Mouse (Mus musculus): Measurements from ENCODE around the gene Dnajc5g.
A peak's percentile ranks its signal among the peaks of the same experiment; 100 is the strongest.

Dnajc5g gene

DNA sequence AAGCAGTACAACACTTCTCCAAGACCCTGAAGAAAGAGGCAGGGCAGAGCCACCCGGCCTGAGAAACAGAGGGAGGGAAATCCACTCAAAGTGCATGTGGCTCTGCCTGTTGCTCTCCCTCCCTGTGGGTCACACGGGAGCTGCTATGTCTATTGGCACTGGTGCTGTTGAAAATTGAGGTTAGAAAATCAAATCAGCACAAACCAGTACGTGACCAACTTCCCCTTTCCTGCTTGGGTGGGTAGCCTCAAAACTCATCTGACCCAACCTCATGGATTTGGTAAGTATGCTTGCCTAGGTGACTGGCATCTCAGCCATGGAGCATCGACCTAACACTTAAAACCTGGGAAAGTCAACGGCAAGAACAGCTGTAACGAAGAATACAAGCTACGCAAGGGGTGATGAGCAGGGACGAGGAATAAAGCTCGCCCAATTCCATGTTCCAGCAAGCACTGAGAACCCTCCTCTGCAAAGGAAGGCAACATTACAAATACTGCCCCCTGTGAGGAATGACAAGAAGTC, at the start of gene Dnajc5g:
TSS of gene Dnajc5g (plus strand) at position 472 of the 522 bp plus-strand sequence.
- no peak for DNase-seq (ENCODE audit: low spot score in 2 of 2)

DNA sequence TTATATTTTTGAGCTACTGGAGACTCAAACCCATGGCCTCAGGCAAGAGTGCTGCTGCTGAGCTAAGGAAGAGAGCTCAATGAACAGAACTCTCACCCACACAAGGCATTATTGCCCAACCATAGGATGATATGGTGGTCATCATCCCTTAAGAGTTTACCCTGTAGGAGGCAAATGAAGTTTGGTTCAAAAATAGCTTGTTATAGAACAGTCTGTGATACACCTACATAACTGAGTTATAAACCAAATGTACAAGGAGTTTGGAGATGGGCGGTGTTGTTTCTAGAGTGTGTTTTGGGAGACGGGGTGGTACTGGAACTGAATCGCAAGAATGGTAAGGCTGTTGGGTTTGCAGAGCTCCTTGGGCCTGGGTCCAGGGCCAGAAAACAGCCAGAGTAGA, 36.3 kb upstream of the Dnajc5g start:
- DNase-seq (ENCODE audit: low spot score in 2 of 2), result no peak

DNA sequence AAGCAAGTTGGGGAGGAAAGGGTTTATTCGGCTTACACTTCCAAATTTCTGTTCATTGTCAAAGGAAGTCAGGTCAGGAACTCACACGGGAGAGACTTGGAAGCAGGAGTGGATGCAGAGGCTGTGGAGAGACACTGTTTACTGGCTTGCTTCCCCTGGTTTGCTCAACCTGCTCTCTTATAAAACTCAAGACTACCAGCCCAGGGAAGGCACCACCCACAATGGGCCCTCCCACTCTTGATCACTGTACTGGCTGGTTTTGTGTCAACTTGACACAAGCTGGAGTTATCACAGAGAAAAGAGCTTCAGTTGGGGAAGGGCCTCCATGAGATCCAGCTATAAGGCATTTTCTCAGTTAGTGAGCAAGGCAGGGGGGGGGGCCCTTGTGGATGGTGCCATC, 35.0 kb upstream of the Dnajc5g start:
- no peak for DNase-seq (ENCODE audit: low spot score in 2 of 2)

DNA sequence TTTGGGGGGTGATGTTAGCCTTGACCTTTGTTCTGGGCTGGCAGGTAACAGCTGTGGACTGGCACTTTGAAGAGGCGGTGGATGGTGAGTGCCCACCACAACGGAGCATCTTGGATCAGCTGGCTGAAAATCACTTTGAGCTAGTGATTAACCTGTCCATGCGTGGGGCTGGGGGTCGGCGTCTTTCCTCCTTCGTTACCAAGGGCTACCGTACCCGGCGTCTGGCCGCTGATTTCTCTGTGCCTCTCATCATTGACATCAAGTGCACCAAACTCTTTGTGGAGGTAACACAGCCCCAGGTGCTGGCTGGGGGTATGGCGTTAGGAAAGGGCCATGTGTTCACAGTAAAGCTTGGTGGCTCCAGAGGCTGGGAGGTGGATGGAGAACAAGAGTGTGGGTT, 34.3 kb upstream of the Dnajc5g start:
- peak in 1 of 2 experiments; percentile 27 for DNase-seq (ENCODE audit: low spot score in 2 of 2)

DNA sequence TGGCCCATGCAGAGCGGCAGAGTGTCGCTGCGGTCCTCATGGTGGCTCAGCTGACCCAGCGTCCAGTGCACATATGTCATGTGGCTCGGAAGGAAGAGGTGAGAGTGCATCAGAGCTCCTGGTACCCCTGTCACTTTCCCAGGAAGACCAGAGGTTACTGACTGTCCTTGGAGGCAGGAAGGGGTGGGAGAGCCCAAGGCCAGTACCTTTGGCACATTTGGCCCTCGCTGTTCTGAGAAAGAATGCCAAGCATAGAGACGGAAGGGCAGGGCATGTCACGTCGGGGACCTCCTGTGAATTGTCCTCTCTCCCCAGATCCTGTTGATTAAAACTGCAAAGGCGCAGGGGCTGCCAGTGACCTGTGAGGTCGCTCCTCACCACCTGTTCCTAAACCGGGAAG, 32.9 kb upstream of the Dnajc5g start:
- DNase-seq (ENCODE audit: low spot score in 2 of 2), result no peak

DNA sequence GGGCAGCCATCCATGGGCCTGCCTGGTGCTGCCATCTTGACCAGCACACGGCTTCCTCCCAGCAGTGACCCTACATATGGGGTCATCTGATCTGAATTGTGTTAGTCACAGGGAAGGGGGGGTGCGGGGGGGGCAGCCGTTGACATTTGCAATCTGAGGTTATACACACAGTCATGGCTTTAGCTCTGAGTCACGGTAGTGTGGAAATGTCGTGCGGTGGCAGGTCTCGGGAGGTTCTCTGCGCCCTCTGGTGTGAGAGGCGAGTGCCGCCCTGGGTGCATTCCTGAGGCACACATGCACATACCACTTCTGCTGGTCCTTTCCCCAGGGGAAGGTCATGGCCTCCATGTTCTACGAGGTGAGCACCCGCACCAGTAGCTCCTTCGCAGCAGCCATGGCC, 29.7 kb upstream of the Dnajc5g start:
- no peak for DNase-seq (ENCODE audit: low spot score in 2 of 2)

DNA sequence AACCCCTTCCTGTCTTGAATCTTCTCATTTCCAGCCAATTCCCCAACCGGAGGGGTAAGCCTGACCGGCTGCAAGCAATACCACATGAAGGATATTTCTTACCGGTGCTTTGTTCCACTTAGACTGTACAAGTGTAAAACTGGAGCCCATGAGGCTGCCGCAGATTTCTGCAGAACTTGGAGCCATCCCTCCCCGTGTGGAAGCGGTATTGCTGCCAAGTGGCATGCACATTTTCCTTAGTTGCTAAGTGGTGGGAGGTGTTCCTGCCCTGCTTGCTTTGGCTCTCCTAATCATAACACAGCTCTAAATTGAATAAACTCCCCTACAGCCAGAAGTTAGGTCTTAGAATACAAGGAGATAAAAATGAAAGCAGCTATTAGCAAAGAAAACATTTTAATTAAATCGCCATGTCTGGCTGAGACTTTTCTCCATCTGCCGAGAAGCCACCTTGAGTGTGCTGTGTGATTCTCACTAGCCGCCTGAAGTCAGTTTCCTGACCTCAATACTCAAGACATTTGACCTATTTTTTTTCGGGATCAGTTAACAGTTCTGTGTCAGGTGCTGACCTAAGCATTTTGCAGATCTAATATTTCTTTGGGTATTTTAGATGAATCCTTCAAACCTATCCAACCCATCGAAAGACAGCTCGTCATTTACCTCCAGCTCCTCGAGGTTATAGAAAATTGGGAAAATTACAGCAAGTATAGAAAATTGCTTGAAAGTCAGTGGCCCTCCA, 25.9 kb upstream of the Dnajc5g start:
- DNase-seq (ENCODE audit: low spot score in 2 of 2), result peak; percentile 79 to 88

DNA sequence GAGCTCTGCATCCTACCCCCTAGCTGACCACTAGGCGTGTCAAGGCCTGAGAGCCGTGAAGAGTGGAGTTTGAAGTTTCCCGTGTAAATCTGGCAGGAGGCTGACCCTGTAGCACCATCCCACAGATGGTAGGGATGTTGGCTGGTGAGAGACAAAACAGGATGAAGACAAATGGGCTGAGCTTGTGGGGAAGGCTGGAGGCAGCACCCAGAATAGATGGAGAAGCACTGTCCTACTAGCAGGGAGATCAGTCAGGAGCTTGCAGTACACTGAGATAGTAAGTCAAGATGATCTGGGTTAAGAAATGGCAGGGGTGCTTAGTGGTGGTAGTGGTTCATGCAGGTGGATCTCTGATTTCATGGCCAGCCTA, 25.3 kb upstream of the Dnajc5g start:
- peak in 1 of 2 experiments; percentile 36 for DNase-seq (ENCODE audit: low spot score in 2 of 2)

DNA sequence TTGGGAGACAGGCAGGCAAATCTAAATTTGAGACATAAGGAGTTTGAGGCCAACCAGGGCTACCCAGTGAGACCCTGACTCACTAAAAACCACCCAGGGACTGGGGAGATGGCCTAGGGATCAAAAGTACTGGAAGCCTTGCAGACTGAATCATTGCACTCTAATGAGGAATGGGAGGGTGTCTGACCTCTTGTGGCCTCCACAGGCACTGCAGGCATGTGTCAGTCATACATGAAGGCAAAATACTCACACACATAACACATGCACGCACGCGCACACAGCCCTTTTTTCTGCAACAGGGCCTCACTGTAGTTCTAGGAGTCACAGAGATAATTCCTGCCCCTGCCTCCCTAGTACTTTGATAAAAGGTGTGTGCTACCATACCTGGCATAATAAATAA, 24.7 kb upstream of the Dnajc5g start:
- peak; percentile 59 to 64 for DNase-seq (ENCODE audit: low spot score in 2 of 2)

DNA sequence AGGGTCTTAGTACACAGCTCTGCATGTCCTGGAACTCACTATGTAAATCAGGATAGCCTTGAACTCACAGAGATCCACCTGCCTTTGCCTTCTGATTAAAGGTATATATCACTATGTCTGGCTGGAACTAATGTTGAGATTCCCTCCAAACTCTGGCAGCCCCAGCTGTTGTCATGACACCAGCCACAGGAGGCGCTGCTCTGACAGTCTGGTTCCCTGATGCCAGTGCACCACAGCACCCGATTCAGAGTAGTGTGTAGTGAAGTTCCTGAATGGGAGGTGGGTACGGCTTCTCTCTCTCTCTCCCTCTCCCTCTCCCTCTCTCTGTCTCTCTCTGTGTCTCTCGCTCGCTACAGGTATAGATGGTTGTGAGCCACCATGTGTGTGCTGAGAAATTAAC, 23.7 kb upstream of the Dnajc5g start:
- DNase-seq (ENCODE audit: low spot score in 2 of 2), result peak; percentile 70 to 77

DNA sequence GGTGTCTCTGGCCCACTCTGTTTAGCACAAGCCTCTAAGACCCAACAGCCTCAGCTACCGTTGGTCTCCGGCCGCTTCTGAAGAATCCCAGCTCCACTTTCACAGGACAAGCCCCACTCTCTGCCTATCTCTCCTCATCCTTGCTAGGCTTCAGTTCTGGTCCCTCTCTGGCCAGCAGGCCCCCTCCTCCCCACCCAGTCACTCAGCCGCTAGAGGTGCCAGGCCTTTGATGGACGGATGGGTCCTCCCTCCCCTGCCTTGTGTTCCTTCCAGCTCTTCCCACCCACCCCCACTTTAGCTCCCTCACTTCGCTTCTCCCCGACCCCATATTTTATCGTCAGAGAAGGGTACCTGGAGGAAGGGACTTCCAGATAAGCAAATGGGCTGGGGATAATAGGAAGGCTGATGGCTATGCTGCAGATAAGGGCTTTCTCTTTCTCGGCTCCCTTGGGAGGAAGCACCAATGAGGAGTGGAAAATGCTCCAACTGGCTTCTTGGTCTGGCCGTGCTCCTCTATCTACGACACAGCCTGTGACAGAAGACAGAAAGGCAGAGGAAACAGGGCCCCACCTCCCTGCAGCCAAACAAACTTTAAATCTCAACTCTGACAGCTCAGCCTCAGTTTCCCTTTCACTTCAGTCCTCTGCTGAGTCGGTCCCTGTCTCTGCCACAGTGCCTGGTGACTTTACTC, 23.0 kb upstream of the Dnajc5g start:
- no peak for DNase-seq (ENCODE audit: low spot score in 2 of 2)

DNA sequence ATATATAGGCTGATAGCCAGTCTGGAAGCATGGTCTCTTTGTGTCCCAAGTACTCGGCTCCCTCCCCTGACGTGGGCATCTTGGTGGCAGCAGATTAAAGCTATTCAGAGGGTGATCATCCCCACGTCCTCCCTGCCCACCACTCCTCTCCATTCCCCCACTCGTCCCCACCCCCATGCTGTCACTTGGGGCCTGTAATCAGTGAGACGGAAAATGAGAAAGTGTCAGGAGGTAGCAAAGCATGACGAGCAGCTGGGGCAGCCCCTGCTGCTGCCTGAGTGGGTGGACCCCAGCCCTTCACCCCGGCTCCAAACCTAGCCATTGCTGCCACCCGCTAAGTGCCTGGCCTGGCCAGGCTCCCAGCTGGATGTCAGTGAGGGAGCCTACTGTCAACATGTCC, 22.1 kb upstream of the Dnajc5g start:
- peak in 1 of 2 experiments; percentile 30 for DNase-seq (ENCODE audit: low spot score in 2 of 2)

DNA sequence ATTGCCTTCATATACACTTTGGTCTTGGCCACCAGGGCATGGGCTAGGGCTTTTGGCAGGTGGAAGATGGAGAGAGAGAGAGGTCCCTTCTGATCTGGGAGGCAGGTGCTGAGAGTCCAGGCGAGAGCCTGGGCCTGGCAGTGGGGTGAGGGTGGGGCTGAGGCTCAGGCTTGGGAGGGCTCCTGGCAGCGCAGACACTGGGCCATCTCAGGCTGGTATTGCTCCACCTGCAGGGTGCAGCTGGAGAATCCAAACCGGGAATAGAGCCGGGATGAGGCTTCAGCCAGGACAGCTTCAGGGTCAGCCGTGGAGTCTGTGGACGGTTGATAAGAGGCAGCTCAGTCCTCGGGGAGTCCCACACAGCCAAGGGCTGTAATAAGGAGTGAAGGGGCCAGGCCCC, 19.5 kb upstream of the Dnajc5g start:
- peak in 1 of 2 experiments; percentile 29 for DNase-seq (ENCODE audit: low spot score in 2 of 2)

DNA sequence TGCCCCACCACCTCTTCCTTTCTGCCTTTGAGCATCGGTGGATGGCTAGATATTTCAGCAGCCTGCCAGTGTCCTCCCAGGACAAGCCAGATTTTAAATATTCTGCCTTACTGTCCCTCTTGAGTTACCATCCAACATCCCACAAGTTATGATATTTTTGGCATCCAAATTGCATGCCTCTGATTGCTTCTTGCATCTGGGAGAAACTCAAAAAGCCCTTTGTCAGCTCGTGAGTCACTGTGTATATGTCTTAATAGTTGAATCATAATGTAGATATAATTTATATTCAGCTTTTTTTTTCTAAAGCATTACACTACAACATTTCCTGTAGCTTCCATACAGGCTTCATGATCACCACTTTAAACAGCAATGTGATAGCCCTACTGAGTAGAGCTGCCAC, 19.0 kb upstream of the Dnajc5g start:
- DNase-seq (ENCODE audit: low spot score in 2 of 2), result no peak

DNA sequence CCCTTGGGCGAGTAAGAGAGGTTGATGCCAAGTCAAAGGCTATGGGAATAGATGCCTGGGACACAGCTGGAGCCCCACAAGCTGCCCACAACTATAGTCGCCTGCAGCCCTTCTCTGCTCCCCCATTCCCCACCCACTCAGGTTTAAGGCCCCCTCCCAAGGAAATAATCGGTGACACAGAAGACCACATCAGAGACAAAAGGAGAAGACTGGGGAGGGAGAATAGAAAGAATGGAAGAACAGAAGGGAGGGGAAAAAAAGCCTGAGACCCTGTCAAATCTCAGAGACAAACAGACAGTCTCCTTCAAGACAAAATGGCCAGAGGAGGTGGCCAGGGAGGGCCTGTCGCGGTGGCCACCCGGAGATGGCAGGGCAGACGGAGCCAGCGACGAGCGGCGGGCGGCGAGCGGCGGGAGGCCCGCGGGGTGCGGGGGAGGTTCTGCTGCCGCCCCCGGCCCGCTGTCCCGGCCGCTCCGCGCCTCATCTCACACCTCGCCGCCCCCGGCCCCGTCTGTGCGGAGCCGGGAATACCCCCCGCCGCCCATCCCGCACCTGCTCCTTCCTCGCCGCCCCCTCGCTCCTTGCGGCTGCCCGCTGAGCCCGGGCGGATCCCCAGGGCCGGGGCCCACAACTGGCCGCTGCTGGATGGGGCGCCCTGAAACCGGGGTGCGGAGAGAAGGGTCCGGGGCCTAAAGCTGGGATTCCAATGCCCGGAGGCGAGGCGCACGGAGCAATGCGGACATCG, 13.7 kb upstream of the Dnajc5g start:
- peak; percentile 74 to 76 for DNase-seq (ENCODE audit: low spot score in 2 of 2)

DNA sequence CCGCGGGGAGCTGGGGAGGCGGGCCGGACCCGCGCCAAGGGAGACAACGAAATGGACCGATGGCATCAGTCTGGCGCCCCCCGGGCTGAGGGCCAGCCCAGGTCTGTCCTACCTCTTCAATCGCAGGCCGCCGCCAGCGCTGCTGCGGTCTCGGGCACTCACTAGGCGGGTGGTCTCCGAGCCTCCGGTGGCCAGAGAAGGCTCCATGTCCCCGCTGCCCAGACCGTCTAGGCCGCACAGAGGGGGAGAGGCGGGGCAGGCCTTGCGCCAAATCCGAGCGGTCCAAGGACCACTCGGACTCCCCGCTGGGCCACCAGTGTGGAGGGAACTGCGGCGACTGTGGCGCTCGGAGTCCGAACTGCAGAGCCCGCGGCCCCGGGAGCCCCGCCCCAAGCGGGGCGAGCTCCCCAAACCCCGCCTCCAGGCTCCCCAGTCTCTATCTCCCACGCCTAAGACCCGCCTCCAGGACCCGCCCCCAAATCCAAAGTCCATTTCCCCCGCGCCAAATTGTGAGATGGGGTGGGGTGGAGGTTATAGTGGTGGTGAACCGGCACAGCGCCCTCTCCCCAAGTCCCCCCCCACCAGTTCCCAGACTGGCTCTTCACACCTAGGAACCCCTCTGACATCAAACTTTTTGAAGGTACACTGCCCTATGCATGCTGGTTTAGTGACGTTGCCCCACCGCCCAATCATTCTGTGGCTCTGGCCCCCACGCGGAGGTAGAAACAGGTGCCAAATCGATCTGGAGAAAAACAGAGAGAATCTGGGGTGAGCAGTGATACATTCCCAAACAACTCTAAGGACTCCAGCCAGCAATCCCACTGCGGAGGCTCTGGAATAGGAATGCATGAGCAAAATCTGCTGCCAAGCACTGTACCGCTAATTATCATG, 12.7 kb upstream of the Dnajc5g start:
- peak; percentile 75 to 83 for DNase-seq (ENCODE audit: low spot score in 2 of 2)

DNA sequence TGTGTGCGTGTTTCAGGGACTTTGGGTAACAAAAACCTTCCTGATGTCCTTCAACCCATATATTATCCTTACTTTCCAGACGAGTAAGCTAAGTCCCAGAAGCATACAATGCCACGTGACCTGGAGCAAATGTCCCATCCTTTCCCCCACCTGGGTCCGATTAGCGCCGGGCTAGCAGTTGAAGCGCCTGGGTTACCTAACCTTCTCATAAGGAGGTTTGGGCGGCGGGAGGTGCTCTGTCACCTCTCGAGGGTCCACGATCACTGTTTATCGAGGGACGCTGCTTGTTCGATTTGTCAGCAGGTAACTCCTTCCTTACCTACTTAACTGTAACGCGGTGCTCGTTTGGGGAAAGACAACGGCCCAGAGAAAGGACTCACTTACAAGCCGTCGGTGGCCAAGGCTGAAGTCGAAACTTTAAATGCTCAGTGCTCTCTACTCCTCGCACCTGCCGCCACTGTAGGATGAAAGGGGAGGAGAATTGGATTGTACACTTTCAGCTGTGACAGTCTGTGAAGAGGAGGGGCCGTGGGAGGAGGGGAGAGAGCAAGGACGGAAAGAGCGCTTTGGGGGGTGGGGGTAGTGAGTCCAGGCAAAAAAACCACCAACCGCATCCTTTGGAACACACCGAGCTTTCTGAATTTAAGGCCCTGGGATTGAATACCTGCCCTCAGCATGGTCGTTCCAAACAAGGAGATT, 11.8 kb upstream of the Dnajc5g start:
- peak in 1 of 2 experiments; percentile 39 for DNase-seq (ENCODE audit: low spot score in 2 of 2)

DNA sequence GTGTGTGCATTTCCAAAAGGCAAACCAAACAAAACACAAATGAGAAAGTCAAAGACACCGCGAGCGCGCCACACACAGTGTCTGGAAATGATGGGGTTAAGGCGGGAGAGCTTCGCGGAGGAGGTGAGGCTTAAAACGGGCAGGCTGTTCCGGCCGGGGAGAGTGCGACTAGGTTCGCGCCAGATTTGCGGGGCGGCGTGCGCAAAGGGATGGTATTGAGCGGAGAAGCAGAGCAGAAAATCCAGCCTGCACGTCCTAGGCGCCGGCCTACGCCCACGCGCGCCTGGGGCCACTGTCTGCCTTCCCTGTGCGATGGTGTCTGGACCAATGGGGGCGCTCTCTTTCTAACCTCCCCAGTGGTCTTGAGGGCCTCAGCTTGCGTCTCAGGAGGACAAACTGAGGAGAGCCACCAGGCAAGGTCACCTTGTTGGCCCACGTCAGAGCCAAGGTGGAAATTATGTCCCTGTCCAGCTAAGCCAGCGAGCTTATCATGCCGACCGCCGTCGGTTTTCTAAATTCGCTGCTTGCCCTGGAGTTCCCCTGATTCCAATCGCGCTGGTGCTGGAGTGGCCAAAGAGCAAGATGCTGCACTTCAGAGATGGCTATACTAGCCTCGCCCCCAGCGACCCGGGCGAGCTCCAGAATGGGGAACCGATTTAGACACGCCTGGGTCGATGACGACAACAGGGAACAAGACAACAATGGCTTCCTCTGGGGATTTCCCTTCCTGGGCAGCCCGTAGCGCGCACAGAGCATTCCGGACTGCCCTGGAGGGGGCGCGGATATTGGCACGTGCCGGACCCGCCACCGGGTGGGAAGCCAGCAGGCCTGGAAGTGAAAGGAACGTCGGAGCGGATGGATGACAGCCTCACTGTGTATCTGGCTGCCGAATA, 11.0 kb upstream of the Dnajc5g start:
- DNase-seq (ENCODE audit: low spot score in 2 of 2), result peak; percentile 56 to 60

DNA sequence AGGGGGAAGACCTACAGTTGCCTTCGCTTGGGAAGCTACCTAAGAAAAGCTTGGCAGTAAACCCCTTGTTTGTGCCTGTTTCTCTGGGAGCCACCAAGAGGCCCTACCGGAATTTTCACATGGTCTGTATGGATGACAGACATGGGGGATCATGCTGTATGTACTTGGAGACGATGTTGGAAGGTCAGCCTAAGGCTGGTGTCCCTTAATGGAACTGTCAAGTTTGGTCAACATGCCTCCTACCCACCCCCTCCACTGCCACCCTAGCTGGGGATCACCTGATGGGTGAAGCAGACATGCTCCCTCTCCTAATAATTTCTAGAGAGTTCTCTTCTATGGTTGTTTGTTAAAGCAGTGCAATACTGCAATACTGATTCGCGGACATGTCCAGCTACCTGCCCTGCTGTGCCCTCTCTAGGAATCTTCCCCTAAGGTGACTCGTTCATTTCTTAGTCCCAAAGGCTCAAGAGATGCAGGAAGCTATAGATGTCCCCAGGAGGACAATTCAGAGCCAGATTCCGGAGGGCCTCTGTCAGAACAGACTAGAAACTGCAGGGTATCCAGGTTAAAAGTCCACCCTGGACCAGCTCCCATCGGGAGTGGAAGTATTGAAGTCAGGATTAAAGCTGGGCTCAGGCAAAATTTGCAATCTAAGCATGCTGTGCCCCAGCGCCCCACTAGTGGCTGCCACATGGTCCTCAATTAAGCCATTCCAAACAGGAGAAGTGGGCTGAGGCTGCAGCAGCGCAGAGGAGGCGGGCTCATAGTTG, 10.2 kb upstream of the Dnajc5g start:
- DNase-seq (ENCODE audit: low spot score in 2 of 2), result no peak
